Mouse (Mus musculus) embryonic stem cell, embryonic (primary cell): ENCODE measurements around the gene Pptc7.

Experiments
- CTCF ChIA-PET, 4 experiments: fragments of 300-600 bp in 2 of 4; fragments of 350-600 bp in 2 of 4; sonication (Branson Sonifier 250); formaldehyde crosslinking; loops; one replicate each; lab custom pipeline; 2022; ENCODE audit warnings: inconsistent platforms in 2 of 4; lab: Charles Lee
- POLR2A ChIA-PET, 4 experiments: fragments of 300-600 bp in 2 of 4; fragments of 350-600 bp in 2 of 4; sonication (Branson Sonifier 250); formaldehyde crosslinking; loops; one replicate each; lab custom pipeline; 2022; ENCODE audit warnings: antibody characterized with exemption in 4 of 4, inconsistent platforms in 1 of 4; lab: Charles Lee

Pptc7 gene

GRCm38 (mm10) chr5:122284183-122285028, at the start of gene Pptc7:
Pptc7 (plus strand) TSS chr5:122284365.
- ChIA-PET CTCF (interaction anchor here in 1 of 4 experiments (1.4 kb wide), 1 partner anchor 59 kb away, joined by 4 read pairs; no protein-coding TSS in a partner anchor), POLR2A (interaction anchor here in 3 of 4 experiments (0.5 to 5.8 kb wide), 15 partner anchors 8 to 1860 kb away, joined by 3 to 65 read pairs (median 4); partner anchors contain the start of gene Tctn1 (in 1 of the 3))

GRCm38 (mm10) chr5:122235196-122235836, 48.8 kb upstream of the Pptc7 start:
- ChIA-PET CTCF (interaction anchor here in 1 of 4 experiments (1.0 kb wide), 1 partner anchor 29 kb away, joined by 4 read pairs; the partner anchor contains the start of gene Tctn1), POLR2A (interaction anchor here in 1 of 4 experiments (1.2 kb wide), 1 partner anchor 57 kb away, joined by 3 read pairs; no protein-coding TSS in a partner anchor)

- POLR2A ChIA-PET, result interaction anchor here in 2 of 4 experiments (1.1 to 1.5 kb wide), 3 partner anchors 19 to 46 kb away, joined by 4 to 7 read pairs (median 5); partner anchors contain the start of gene Tctn1 (in 1 of the 2)
These were observed 47.0 kb upstream of the Pptc7 start for GRCm38 (mm10) chr5:122237200-122237599.

GRCm38 (mm10) chr5:122239618-122240017, 44.5 kb upstream of the Pptc7 start:
- ChIA-PET POLR2A (interaction anchor here (0.5 to 2.2 kb wide), 12 partner anchors 10 to 273 kb away, joined by 3 to 9 read pairs (median 4); partner anchors contain the start of gene Tctn1 (in 2 of the 4)), CTCF (interaction anchor here in 3 of 4 experiments (0.6 to 1.3 kb wide), 5 partner anchors 12 to 140 kb away, joined by 3 to 7 read pairs (median 3); partner anchors contain the start of gene Tctn1 (in 1 of the 3))

More at GRCm38 (mm10) chr5:122237200-122237599, 47.0 kb upstream of the Pptc7 start:
- CTCF ChIA-PET, result interaction anchor here in 1 of 4 experiments (0.9 kb wide), 1 partner anchor 27 kb away, joined by 3 read pairs; the partner anchor contains the start of gene Tctn1

- ChIA-PET CTCF (interaction anchor here in 3 of 4 experiments (0.5 to 1.3 kb wide), 5 partner anchors 48 to 1124 kb away, joined by 3 to 5 read pairs (median 4); no protein-coding TSS in a partner anchor), POLR2A (interaction anchor here (0.6 to 2.2 kb wide), 20 partner anchors 9 to 142 kb away, joined by 3 to 9 read pairs (median 3); partner anchors contain the start of gene Tctn1 (in 1 of the 4))
These were observed 43.6 kb upstream of the Pptc7 start for GRCm38 (mm10) chr5:122240521-122240920.

- CTCF ChIA-PET, result interaction anchor here in 3 of 4 experiments (0.6 to 1.3 kb wide), 4 partner anchors 23 to 112 kb away, joined by 3 to 5 read pairs (median 4); partner anchors contain the start of gene Tctn1 (in 1 of the 3)
- POLR2A ChIA-PET, result interaction anchor here (0.6 to 2.2 kb wide), 22 partner anchors 9 to 142 kb away, joined by 3 to 9 read pairs (median 3); partner anchors contain the start of gene Tctn1 (in 1 of the 4)
These were observed 43.2 kb upstream of the Pptc7 start for GRCm38 (mm10) chr5:122240989-122241388.

GRCm38 (mm10) chr5:122242521-122243123, 41.5 kb upstream of the Pptc7 start:
- ChIA-PET POLR2A (interaction anchor here in 1 of 4 experiments (1.0 to 2.2 kb wide), 2 partner anchors 18 to 72 kb away, joined by 3 to 6 read pairs; no protein-coding TSS in a partner anchor), CTCF (interaction anchor here in 1 of 4 experiments (0.7 kb wide), 1 partner anchor 57 kb away, joined by 3 read pairs; no protein-coding TSS in a partner anchor)

GRCm38 (mm10) chr5:122243781-122244523, 40.2 kb upstream of the Pptc7 start:
- ChIA-PET CTCF (interaction anchor here in 2 of 4 experiments (0.7 to 1.1 kb wide), 5 partner anchors 26 to 136 kb away, joined by 3 to 5 read pairs (median 3); no protein-coding TSS in a partner anchor), POLR2A (interaction anchor here in 2 of 4 experiments (0.6 to 1.5 kb wide), 6 partner anchors 8 to 358 kb away, joined by 3 to 6 read pairs (median 3); no protein-coding TSS in a partner anchor)

GRCm38 (mm10) chr5:122245186-122245585, 39.0 kb upstream of the Pptc7 start:
- CTCF ChIA-PET, result no interaction called here
- POLR2A ChIA-PET, result interaction anchor here in 1 of 4 experiments (1.1 to 1.4 kb wide), 2 partner anchors 36 to 37 kb away, joined by 3 to 5 read pairs; no protein-coding TSS in a partner anchor

- ChIA-PET POLR2A (interaction anchor here in 3 of 4 experiments (0.8 to 1.4 kb wide), 6 partner anchors 8 to 82 kb away, joined by 3 to 5 read pairs (median 3); no protein-coding TSS in a partner anchor), CTCF (interaction anchor here in 2 of 4 experiments (0.6 to 0.9 kb wide), 2 partner anchors 101 to 334 kb away, joined by 3 to 5 read pairs; no protein-coding TSS in a partner anchor)
These were observed 37.5 kb upstream of the Pptc7 start for GRCm38 (mm10) chr5:122246547-122247167.

- ChIA-PET CTCF (interaction anchor here in 1 of 4 experiments (0.5 kb wide), 1 partner anchor 300 kb away, joined by 3 read pairs; no protein-coding TSS in a partner anchor), POLR2A (interaction anchor here in 2 of 4 experiments (1.0 to 1.4 kb wide), 2 partner anchors 9 to 19 kb away, joined by 3 to 4 read pairs; no protein-coding TSS in a partner anchor)
These were observed 36.6 kb upstream of the Pptc7 start for GRCm38 (mm10) chr5:122247529-122247928.

- CTCF ChIA-PET, result no interaction called here
- POLR2A ChIA-PET, result no interaction called here
These were observed 36.2 kb upstream of the Pptc7 start for GRCm38 (mm10) chr5:122247934-122248333.

- ChIA-PET POLR2A (interaction anchor here in 3 of 4 experiments (0.5 to 1.9 kb wide), 10 partner anchors 9 to 133 kb away, joined by 3 to 6 read pairs (median 3); partner anchors contain the start of gene Tctn1 (in 2 of the 3)), CTCF (interaction anchor here in 1 of 4 experiments (1.5 kb wide), 1 partner anchor 121 kb away, joined by 3 read pairs; no protein-coding TSS in a partner anchor)
These were observed 34.9 kb upstream of the Pptc7 start for GRCm38 (mm10) chr5:122249281-122249680.

- CTCF ChIA-PET, result interaction anchor here in 2 of 4 experiments (0.7 to 1.2 kb wide), 5 partner anchors 12 to 664 kb away, joined by 3 to 4 read pairs (median 3); partner anchors contain the start of gene Tctn1 (in 1 of the 2)
- POLR2A ChIA-PET, result interaction anchor here in 3 of 4 experiments (0.6 to 1.7 kb wide), 9 partner anchors 8 to 91 kb away, joined by 3 to 7 read pairs (median 3); partner anchors contain the start of gene Tctn1 (in 1 of the 3)
These were observed 32.1 kb upstream of the Pptc7 start for GRCm38 (mm10) chr5:122251895-122252606.
